Mouse (Mus musculus) T-helper 17 cell (primary cell): ENCODE measurements around the gene Irgq.
"Not testable (repeated sequence)": the region's sequence is repeated elsewhere in the genome, so short reads cannot be mapped to it uniquely, and the experiment has no call there.

Source experiments
- in situ Hi-C, 2 experiments: fragments of 300-600 bp; cut with MboI, MseI; formaldehyde crosslinking; loops; 1 replicate in 1 of 2; 2 replicates in 1 of 2; pipeline ENCODE4 v1.15.1; 2025; ENCODE audit warnings: high pct_unique_total_duplicates in 2 of 2

Gene Irgq

DNA sequence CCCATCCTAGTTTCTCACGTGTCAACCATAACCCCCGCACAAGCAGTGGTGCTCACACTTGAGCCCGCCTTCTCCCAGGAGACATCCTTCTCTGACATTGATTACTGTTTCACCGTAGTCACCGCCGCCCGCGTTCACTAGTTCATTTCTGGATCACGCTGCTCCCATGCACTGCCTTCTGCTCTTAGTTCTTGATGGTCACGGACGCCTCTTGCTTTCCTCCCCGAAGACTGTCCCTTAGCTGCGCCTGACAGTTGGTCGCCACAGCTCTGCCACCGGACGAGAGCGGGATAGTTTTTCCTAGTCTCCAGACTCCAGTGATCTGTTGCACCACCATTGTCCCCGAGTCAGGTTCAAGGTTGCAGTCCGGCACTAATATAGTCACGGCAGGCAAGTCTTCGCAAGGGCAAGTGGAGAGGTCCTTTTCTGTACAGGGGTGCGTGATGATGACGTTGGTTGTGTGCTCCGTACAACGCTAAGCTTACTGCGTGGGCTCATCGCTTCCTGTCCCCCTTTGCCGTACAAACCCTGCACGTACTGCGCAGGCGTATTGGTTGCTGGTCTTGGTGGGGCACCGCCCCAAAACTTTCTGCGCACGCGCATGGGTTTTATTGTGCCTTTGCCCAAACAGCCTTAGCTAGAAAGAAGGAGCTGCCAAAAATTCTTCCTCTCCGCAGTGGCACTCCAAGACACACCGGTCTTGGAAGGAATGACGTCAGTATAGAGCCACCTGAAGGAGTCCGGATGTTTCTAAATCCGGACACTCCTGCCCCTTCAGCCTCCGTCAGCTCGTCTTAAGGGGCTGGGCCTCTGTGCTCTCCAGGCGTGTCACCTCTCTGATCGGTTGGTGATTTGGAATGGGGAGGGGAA lies at the start of gene Irgq:
TSS of gene Irgq (plus strand) at position 628 of the 870 bp plus-strand sequence.
- in situ Hi-C loops, result no loop called here

DNA sequence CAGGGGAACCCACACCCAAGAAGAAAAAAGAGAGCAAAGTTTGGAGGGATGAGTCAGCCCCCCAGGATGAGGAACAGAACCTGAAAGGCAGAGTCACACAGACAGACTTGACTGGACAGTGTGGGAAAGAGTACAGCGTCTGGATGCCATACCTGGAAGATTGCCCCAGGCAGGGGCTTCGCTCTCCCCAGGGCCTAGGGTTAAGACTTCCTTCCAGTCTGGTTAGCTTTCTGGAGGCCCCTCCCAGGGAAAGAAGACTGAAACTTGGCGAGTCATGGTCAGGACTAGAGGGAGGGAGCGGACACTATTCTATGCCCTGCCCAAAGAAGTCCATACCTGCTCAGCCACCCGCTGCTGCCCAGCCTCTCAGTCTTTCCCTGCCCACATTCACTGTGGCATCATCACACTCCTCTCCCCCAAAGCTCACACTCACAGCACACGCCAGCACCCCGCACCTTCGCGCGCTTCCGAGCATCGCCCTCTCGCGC lies 49.5 kb upstream of the Irgq start:
- in situ Hi-C loops, result no loop called here

DNA sequence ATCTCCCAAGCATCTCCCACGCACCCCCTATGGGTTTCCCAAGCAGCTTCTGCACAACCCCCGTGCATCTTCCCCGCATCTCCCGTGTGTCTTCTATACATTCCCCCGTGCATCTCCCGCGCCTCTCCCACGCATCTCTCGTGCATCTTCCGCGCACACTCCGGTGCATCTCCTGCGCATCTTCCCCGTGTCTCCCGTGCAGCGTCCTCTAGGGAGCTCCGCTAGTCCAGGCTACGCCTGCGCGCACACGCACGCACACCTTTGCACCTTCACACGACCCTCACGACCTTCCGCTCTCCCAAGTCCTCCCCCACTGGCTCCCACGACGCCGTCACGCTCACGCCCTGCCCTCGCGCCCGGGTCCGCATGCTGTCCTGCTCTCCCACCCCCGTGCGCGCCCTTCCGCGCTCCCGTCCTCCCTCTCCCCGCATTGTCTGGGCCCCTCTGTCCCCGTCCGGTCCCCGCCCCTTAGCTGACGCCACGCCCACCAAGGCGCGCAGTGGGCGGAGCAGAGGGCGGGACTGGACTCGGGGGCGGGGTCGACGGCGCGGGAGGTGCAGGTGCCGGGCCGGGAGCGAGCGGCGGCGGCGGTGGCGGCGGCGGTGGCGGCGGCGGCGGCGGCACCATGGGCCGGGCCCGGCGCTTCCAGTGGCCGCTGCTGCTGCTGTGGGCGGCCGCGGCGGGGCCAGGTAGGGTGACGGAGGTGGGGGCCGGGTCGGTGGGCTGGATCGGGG lies 48.8 kb upstream of the Irgq start, which contains the start of gene Cadm4:
TSS of gene Cadm4 (plus strand) at position 550 of the 734 bp plus-strand sequence.
- in situ Hi-C loops, result no loop called here

DNA sequence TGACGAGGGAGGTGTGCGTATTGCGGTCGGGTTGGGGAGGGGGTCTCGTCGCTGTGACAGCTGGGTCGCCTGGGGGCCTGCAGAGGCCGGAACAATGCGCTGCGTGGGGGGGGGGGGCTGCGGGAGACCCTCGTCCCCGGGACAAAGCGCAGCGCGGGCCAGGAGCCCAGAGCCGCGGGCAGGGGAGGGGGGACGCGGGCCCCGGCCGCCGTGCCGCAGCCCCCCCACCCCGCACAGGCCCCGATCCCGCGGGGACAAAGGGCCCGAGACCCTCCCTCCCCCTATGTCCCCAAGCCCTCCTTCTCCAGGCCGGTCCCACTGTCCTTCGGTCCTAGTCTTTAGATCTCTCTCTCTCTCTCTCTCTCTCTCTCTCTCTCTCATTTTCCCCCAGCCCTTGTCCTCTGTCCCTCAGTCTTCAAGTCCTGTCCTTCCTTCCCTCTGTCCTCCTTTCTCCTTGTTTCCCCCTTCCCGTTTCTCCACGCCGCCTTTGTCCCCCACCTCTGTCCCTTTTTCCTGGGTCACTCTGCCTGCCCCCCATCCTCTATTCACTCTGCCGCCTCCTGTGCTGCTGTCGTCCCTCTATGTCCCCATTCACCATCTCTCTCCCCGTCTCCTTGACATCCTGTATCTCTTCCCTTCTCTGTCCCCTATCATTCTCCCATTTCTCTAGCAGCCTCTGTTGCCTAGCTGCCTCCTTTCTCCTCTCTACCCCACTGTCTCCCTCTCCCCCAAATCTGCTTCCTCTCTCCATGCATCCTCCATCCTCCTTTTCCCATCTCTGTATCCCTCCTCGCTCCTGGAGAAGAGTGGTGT lies 48.1 kb upstream of the Irgq start:
- in situ Hi-C loops, result no loop called here

DNA sequence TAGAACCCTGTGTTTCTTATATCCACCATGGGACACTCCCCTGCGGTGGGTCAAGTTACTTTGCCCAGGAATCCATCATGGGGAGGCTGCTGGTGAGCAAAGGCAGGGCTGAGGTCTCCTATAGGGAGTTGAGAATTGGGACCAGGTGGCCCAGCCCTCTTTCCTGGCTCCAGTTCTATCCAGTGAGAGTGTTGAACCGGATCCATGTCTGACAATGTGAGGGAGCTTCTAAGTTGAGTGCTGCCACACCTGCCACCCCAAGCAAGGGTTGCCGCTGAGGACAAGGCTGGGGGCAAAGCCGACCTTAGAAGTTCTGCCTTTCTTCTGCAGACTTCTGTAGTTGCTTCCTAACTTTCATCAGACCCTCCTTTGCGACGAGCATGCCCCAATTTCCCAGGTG lies 47.2 kb upstream of the Irgq start:
- in situ Hi-C loops, result not testable (repeated sequence)

DNA sequence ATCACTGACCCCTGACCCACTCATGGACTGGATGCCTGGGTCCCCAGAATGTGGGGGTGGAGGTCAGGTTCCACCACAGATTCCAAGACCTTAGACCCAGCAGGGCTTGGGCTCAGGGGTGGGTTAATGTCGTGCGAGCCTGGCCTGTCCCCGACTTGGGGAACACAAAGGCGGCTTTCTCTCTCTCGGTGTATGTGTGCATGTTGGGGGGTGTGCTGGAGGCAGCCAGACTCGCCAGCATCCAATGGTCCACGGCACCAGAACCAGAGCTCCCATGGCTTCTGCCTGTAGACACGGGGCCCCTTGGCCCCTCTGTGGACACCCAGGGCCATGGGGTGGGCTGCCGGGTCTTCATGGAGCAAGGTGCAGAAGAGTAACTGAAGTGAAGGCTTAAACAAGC lies 45.0 kb upstream of the Irgq start:
- in situ Hi-C loops, result no loop called here

DNA sequence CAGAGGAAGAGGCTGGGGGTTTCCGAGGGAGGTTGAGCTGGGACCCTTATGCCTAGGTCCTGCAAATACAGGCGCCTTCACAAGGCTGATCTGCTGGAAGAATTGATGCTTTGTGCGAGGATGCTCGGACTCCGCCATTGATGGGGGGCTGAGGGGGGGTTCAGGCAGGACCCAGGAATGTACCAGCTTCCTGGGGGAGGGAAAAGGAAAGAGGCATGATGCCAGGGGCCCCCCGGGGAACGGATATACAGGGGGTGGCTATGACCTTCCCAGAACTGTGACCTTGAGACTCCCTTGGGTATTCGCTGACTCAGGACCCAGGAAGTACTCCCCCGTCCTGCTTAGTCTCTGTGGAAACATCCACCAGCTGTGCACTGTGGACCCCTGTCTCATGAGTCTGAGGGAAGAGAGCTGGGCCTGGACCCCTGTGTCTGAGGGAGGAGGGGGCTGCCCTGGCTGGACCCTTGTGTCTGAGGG lies 43.8 kb upstream of the Irgq start:
- in situ Hi-C loops, result no loop called here

DNA sequence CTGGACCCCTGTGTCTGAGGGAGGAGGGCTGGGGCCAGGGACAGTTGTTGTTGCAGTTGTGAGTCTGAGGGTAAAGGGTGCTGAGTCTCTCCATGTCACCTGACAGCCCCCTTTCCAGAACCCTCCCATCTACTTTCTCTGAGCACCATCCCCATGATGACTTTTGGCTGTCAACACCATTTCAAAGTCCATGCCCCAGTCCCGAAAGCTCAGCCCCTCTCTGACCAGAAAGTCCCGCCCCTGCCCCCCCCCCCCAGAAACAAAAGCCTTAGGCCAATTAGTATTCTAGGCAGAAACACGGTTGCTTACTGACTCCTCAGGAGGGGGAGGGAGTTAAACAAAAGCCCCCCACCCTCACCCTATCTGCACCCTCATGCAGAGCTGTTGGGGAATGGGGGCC lies 43.1 kb upstream of the Irgq start:
- in situ Hi-C loops, result no loop called here

DNA sequence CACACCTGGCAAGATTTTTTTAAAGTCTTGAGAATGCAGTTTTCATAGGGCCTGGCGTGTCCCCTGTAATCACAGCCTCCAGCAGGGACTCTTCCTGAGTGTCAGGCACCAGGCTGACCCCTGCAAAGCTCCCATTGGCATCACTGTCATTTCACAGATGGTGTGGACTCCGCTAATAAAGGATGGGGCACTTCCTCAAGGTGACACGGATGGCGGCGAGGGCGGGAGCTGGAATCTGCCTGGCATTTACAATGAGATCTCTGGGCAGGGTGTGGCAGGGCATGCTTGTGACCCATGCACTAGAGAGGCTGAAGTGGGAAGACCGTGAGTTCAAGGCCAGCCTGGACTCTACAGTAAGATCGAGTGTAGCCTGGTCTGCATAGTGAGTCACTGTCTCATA lies 42.2 kb upstream of the Irgq start:
- in situ Hi-C loops, result no loop called here

DNA sequence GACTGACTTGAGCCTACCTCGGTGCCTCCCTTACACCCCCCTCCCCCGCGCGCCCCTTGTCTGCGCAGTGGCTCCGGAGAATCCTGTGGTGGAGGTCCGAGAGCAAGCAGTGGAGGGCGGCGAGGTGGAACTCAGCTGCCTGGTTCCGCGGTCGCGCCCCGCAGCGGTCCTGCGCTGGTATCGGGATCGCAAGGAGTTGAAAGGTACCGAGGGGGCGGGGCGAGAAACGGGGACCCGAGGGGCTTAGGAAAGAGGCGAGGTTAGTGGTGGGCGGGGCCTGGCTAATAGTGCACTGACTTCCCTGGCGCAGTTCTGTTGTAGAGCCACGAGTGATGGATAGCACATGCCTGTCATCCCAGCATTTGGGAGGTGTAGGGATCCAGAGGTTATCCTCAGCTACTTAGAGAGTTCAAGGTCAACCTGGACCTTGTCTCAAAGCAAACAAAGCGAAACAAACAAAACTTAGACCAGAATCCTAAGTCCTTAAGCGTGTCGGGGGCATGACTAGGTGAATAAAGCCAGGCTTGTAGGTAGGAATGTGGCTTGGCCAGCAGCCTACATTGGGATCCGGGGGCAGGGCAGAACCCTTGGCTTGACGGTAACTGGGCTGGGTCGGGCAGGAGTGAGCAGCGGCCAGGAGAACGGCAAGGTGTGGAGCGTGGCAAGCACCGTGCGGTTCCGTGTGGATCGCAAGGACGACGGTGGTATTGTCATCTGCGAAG lies 30.5 kb upstream of the Irgq start:
- in situ Hi-C loops, result no loop called here

DNA sequence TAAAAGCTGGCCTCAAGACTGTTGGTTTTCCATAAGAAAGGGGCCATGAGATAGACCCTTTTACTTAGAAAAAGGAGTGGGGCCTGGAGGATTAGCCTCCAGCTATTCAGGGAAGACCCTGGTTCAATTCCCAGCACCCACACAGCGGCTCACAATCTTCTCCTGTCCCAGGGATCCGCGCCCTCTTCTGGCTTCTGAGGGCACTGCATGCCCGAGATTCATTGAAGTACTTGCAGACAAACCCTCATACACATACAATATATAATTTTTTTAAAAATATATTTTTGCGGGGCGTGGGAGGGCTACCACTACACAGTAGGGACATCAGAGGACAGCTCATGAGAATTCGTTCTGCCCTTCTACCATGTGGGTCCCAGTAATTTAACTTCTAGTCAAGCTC lies 29.6 kb upstream of the Irgq start:
- in situ Hi-C loops, result no loop called here

DNA sequence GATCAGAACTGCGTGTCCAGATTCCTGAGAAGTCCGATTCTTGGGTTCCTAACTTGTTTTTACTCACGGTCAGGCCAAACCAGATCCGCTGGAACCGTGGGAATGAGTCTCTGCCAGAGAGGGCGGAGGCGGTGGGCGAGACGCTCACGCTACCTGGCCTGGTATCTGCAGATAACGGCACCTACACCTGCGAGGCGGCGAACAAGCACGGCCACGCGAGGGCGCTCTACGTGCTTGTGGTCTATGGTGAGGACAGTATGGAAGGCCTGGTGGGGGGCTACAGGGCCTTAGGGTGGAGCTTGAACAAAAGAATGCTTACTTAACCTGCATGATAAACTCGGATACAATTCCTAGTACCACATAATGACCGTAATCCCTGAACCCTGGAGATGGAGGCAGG lies 29.0 kb upstream of the Irgq start:
- in situ Hi-C loops, result no loop called here

DNA sequence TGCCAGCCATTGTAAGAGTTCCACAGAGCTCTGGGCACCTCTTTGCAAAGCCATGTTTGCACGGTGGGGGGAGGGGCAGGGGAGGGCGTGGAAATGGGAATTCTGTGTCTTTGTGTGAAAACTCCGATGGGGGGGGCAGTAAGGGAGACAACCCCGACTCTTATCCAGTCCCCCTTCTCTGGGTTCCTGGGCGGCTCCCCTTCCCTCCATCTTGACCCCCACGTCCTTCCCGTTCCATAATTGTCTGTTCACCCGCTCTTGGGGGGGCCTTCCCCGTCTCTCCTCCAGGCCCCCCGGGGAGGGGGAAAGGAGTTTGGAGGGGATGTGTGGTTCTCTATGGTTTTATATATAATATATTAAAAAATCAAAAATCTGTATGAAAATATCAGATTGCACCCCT lies 26.5 kb upstream of the Irgq start:
- in situ Hi-C loops, result no loop called here

DNA sequence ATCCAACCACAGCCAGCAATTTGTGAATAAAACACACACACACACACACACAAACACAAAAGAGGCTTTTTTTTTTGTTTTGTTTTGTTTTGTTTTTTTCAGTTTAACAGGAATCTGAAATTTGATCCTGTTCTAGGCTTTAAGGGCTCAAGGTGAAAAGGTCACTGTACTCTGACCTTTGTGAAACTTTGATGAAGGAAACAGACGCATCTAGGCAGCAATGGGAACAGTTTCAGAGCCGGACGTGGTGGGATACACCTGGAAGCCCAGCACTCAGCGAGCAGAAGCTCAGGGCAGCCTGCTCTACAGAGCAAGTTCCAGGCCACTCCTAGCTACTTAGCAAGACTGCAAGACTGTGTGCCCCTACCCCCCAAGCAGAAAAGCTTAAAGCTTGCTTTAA lies 25.6 kb upstream of the Irgq start:
- in situ Hi-C loops, result no loop called here

DNA sequence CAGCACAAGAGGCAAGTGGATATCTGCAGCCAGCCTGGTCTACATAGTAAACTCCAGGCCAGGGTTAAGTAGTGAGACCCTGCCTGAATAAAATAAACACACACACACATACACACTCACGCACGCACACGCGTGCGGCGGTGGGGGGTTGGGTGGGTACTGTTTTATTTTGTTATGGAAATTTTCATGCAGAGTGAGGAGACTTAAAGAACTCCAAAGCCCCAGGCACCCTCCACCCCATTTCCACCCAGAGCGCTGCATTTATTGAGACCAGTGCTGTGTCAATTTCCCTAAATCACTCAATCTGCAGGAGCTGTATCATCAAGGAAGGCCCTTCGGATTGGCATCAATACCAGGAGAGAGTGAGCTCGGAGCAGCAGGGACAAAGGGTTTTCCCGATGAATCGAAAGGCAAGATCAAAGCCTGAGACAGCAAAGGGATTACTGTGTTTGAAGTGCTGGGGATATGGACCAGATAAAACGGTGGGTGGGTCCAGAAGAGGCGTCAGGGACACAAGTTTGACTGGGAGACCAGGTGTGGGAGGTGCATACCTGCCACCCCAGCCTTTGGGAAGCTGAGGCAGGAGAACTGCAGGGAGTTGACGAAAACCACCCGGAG lies 24.9 kb upstream of the Irgq start:
- in situ Hi-C loops, result no loop called here

DNA sequence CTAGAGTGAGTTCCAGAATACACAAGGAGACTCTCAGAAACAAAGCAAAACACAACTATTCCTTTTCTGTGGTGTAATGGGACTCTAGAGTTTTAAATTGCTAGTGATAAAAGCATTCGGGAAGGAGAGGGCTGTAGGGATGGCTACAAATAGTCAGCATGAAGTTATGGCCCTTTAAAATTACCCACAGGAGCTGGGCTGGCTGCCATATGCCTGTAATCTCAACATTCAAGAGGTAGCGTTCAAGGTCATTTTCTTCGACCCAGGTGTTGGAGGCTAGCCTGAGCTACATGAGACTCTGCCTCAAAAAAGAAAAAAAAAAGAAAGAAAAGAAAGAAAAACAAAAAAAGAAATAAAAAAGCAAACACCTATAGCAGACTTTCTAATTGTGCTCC lies 24.4 kb upstream of the Irgq start:
- in situ Hi-C loops, result no loop called here

DNA sequence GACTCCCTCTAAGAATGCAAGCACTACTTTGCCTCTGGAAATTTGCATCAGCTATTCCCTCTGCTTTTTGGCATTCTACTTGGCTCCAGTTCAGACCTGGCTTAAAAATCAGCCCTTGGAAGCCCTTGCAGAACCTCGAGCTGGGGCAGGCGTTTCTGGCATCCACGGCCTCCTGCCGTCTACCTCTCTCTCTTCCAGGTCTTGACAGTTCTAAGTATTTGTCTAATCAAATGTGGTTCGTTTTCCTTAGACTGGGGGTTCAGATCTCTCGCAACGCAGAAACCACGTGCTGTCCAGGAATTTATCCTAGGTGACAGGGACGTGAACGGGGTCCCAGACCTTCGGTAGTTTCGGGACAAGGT lies 24.0 kb upstream of the Irgq start:
- in situ Hi-C loops, result no loop called here

DNA sequence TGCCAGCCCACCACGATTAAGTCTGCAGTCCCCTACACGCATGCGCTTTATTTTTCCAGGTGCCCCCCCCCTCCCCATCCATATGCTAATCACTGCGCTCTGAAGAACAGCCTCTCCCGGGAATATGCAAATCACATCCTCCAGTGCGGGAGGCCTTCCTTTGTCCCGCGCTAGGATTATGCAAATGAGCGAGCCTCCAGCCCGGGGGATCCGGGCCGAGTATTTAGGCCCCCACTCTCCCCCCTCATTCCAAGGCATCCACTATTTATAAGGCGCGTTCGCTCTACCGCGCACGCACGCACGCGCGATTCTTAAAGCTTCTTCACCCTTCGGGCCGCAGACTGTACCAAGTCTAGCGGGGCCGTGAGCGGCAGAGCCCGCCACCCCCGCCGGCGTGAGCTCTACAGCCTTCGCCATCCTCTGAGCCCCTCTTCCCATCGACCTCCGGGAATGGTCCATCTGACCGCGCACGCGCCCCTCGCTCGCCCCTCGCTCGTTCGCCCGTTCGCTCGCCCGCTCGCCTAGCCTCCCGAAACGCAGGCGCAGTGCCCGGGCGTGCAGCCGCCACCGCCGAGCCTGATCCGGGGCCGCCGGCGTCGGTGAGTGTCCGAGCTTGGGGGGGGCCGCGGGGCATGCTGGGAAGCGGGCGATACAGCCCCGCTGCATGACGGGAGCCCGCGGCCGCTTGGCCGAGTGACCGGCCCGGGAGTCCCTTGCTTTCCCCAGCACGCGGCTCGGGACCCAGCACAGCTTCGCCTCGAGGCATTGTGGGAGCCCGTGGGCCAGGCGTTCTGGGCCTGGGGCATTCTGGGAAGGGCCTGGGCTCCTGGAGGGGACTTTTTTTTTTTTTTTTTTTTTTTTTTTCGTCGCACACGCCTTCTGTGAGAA lies 23.4 kb upstream of the Irgq start, which contains the start of gene Zfp428:
TSS of gene Zfp428 (plus strand) at position 169 of the 888 bp plus-strand sequence.
- in situ Hi-C loops, result no loop called here

DNA sequence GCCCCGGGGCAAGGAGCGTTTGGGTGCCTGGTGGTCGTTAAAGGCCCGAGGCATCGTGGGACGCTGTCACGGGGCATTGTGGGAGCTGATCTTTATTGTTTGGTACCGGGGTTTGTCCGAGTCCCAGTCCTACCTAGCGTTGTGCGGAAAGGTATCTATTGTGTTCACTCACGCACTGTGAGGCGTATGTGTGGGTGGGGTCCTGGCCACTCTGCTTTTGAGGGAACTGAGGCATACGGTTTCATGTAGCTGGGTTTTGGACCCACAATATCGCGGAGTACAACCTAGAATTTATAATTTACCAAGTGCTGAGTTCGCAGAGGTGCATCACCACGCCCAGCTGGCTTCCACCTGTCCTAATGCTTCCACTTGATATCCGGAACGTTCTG lies 22.8 kb upstream of the Irgq start:
- in situ Hi-C loops, result no loop called here

DNA sequence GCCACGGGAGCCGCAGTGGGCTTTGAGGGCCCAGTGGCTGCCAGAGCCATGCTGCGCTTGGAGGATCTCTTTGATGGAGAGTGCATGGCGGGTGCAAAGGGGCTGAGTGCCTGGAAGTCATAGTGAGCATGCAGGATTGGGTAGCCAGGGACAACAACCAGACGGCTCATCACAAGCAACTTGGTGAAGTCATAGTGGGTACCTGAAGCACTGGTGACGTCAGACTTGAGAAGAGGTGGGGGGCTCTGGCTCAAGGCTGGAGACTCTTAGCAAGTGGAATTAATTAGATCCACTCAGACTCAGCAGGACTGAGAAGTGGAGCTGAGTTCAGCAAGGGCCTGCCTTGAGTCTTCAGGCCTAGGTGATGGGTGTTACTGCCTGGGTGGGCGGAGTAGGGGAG lies 18.1 kb upstream of the Irgq start, which contains the start of gene AC161166.1:
TSS of gene AC161166.1 (minus strand) at position 101 of the 400 bp plus-strand sequence.
- in situ Hi-C loops, result no loop called here
